Mouse (Mus musculus) small intestine, adult 2 months (tissue): ENCODE measurements around the gene Spc25. TPM values are rescaled to one million over a fixed set of nuclear protein-coding genes. Genes with fewer than 3 reads are reported as not detected.

Experiments
- H3K27ac ChIP-seq: fragments of 200-500 bp; 2 replicates; pipeline ENCODE4 v1.5.1; 2012; ENCODE audit warnings: low read depth, low read length, control low read depth, inconsistent platforms; ENCODE audit not compliant: insufficient read depth
- H3K27me3 ChIP-seq: fragments of 200-500 bp; 2 replicates; pipeline ENCODE4 v1.6.1; 2012; ENCODE audit warnings: mild to moderate bottlenecking, moderate library complexity, low read length, inconsistent platforms; ENCODE audit not compliant: control insufficient read depth, insufficient read depth
- H3K36me3 ChIP-seq: fragments of 200-500 bp; 2 replicates; pipeline ENCODE4 v1.6.1; 2012; ENCODE audit warnings: mild to moderate bottlenecking, low read length, control low read depth, inconsistent platforms; ENCODE audit not compliant: control insufficient read depth, insufficient read depth
- H3K4me1 ChIP-seq: fragments of 200-500 bp; 2 replicates; pipeline ENCODE4 v1.6.1; 2012; ENCODE audit warnings: low read length, inconsistent platforms, mixed read lengths; ENCODE audit not compliant: control insufficient read depth, insufficient read depth, insufficient read length
- H3K4me3 ChIP-seq: fragments of 200-500 bp; 2 replicates; pipeline ENCODE4 v1.5.1; 2012; ENCODE audit warnings: low read depth, mild to moderate bottlenecking, control low read depth, inconsistent platforms, low read length, moderate library complexity
- CTCF ChIP-seq: fragments of 200-500 bp; IDR thresholded peaks from 2 replicates; pipeline ENCODE4 v1.5.1; 2012; ENCODE audit warnings: low read depth, mild to moderate bottlenecking, control low read depth, inconsistent platforms, low read length, moderate library complexity, mixed read lengths; ENCODE audit not compliant: insufficient replicate concordance, insufficient read length; ENCODE audit errors: extremely low read depth
- POLR2A ChIP-seq: fragments of 200-500 bp; IDR thresholded peaks from 2 replicates; pipeline ENCODE4 v1.6.1; 2012; ENCODE audit warnings: low read depth, mild to moderate bottlenecking, control low read depth, inconsistent platforms, low read length, moderate library complexity
- WGBS: fragments of 180-500 bp; shearing (Covaris S2); methylation state at CpG from one replicate; pipeline ENCODE4 v1.1.7; 2018; 5-methylcytosine and 5-hydroxymethylcytosine counted together
- polyA plus RNA-seq: library from polyadenylated mRNA; depleted of rRNA; stranded (reverse); fragments of >200 nt; gene quantifications from 2 replicates; pipeline ENCODE4 v1.2.3, GENCODE M21; 2012; rRNA removed

Spc25 gene
- polyA plus RNA-seq, 1 experiment, result 0.82 TPM

DNA sequence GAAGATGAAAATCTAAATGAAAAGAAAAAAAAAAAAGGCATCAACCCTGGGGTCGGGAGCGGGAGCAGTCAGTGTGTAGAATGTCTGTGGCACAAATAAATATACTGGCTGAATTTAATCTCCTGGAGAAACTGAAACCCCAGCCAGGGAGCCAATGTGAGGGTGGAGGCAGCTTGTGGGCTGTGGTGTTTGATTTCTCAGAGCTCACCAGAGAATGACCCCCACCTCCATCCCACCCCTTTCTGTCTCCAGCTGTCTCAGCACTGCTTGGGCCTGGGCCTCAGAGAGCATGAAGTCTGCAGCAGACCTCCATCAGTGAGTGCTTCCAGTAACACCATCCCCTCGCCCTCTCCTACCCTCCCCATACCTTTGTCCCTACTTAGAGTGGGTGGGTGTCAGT is 50.1 kb downstream of the Spc25 start:
- Histone ChIP-seq H3K36me3 (peaks cover 34% of the 10 kb centered on the region), H3K27me3 (no peaks in the 10 kb centered on the region), H3K4me1 (peaks cover 7% of the 10 kb centered on the region; the same call in 1 of the 2 replicates), H3K27ac (no peak overlapping the region), H3K4me3 (no peak overlapping the region)
- whole genome bisulfite sequencing, result 63% methylated on average over 3 of the region's 3 CpGs
- TF ChIP-seq CTCF (no peak), POLR2A (no peak)

DNA sequence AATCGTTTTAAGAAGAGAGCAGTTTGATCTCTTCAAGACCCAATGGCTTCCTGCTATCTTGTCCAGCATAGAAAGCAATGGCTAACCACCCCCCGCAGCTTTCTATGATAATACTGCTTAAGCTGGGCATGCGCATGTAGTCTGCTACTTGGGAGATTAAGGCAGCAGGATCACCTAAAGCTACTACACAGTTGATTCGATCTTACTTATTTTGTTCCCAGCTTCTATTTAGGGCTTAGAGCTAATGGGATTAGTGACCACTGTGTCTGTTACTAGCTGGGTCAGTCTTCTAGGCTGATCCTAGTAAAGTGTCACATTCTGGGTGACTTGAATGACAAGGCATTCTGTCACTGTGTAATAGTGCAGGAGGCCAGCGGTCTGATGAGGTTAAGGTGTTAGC is 55.2 kb downstream of the Spc25 start:
- Histone ChIP-seq H3K27me3 (no peaks in the 10 kb centered on the region), H3K4me1 (peaks cover 7% of the 10 kb centered on the region; the same call in 1 of the 2 replicates), H3K36me3 (peaks cover 31% of the 10 kb centered on the region), H3K27ac (no peak overlapping the region), H3K4me3 (no peak overlapping the region)
- 90% methylated on average over 5 of the region's 5 CpGs for whole genome bisulfite sequencing
- TF ChIP-seq CTCF (no peak), POLR2A (no peak)

DNA sequence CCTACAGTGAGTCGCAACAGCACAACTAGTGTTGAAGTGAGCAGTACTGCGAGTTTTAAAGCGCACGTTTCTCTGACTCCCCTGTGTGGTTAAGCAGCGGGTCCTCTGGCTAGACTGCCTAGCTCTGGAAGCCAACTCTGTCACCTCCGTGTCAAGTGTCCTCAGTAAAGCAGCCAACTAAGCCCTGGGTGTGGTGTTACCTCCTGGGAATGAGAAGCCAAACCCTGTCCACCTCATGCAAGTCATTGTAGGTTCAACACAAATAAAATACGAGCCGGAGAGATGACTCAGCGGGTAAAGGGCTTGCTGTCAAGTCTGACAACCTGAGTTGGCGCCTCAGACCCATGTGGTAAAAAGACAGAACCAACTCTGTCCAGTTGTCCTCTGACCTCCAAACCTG is 56.8 kb downstream of the Spc25 start:
- Histone ChIP-seq H3K4me3 (no peak overlapping the region), H3K27ac (no peak overlapping the region), H3K27me3 (no peaks in the 10 kb centered on the region), H3K36me3 (peaks cover 31% of the 10 kb centered on the region), H3K4me1 (peaks cover 7% of the 10 kb centered on the region; the same call in 1 of the 2 replicates)
- WGBS, result 77% methylated on average over 10 of the region's 10 CpGs
- TF ChIP-seq POLR2A (no peak), CTCF (no peak)

DNA sequence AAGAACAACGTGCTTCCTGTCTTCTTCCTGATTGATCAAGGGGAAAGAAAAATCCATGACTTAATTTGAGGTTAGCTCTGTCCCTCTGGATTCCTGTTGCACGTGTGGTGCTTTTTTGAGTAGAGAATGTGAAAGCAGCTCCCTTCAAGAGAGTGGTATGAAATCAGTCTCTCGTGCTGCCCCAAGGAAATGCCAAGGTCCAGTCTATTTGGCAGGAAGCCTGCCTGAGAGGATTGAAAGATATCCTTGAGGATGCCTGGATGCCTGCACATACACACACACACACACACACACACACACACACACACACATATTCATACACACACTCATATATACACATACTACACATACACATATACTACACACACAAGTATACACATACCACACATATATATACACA is 57.3 kb downstream of the Spc25 start:
- Histone ChIP-seq H3K4me3 (no peak overlapping the region), H3K36me3 (peaks cover 28% of the 10 kb centered on the region), H3K27ac (no peak overlapping the region), H3K4me1 (peaks cover 7% of the 10 kb centered on the region; the same call in 1 of the 2 replicates), H3K27me3 (no peaks in the 10 kb centered on the region)
- WGBS, result 46% methylated on average over 3 of the region's 3 CpGs
- TF ChIP-seq CTCF (no peak), POLR2A (no peak)

Other genes with a start within 250 kb of the Spc25 start
- 1.9 and 6.3 TPM in 2 replicates for gene Nostrin, start 70.4 kb downstream of the Spc25 start, polyA plus RNA-seq
- 0.05 TPM in 1 of 2 replicates, not detected in the other for gene G6pc2, start 4.9 kb upstream of the Spc25 start, polyA plus RNA-seq
- not detected in 2 replicates for gene Abcb11, start 136.4 kb upstream of the Spc25 start, polyA plus RNA-seq
- 0.34 and 0.60 TPM in 2 replicates for gene Dhrs9, start 174.3 kb upstream of the Spc25 start, polyA plus RNA-seq